Mouse (Mus musculus) MEL-GATA-1-ER (cell line): ENCODE data around the gene Adamts3.

Experiments used
- DNase-seq: peaks from one replicate; pipeline ENCODE4 v3.0.0-alpha.2; 2012; ENCODE audit warnings: low read depth; ENCODE audit errors: extremely low read depth

The Adamts3 gene

GRCm38 (mm10) chr5:89711116-89711859 lies 171.8 kb downstream of the Adamts3 start:
- no peak for DNase-seq

- DNase-seq = no peak
Measured at GRCm38 (mm10) chr5:89709459-89709858, 173.7 kb downstream of the Adamts3 start.

GRCm38 (mm10) chr5:89704264-89704663 lies 178.9 kb downstream of the Adamts3 start:
- DNase-seq = no peak

- DNase-seq = no peak
Measured at GRCm38 (mm10) chr5:89701241-89702007, 181.7 kb downstream of the Adamts3 start.

GRCm38 (mm10) chr5:89687826-89688225 lies 195.3 kb downstream of the Adamts3 start:
- DNase-seq = no peak

- DNase-seq = peak; percentile 34
Measured at GRCm38 (mm10) chr5:89679871-89680536, 203.1 kb downstream of the Adamts3 start.

- no peak for DNase-seq
Measured at GRCm38 (mm10) chr5:89678148-89678547, 205.0 kb downstream of the Adamts3 start.

GRCm38 (mm10) chr5:89674066-89674848 lies 208.9 kb downstream of the Adamts3 start:
- DNase-seq = no peak

- DNase-seq = no peak
Measured at GRCm38 (mm10) chr5:89672950-89673349, 210.2 kb downstream of the Adamts3 start.

- no peak for DNase-seq
Measured at GRCm38 (mm10) chr5:89654327-89654726, 228.8 kb downstream of the Adamts3 start.

- DNase-seq = no peak
Measured at GRCm38 (mm10) chr5:89653862-89654261, 229.3 kb downstream of the Adamts3 start.

GRCm38 (mm10) chr5:89646940-89647339 lies 236.2 kb downstream of the Adamts3 start:
- DNase-seq = no peak

GRCm38 (mm10) chr5:89635434-89635833 lies 247.7 kb downstream of the Adamts3 start:
- DNase-seq = no peak

- no peak for DNase-seq
Measured at GRCm38 (mm10) chr5:89631599-89631998, 251.5 kb downstream of the Adamts3 start.
